Mouse (Mus musculus) frontal cortex, adult (tissue): Measurements from ENCODE around the gene Gm20388.

Source experiments
- ATAC-seq: cut with Nextera tagmentation; 2 replicates; pipeline ENCODE4 v1.9.2; 2017; ENCODE audit warnings: mild to moderate bottlenecking, moderate library complexity, mixed read lengths; ENCODE audit not compliant: low TSS enrichment

The Gm20388 gene

GRCm38 (mm10) chr8:122111745-122112144 is 2201.1 kb downstream of the Gm20388 start:
- no peak for ATAC-seq

GRCm38 (mm10) chr8:122112264-122112965 is 2201.8 kb downstream of the Gm20388 start:
- ATAC-seq: no peak

DNA sequence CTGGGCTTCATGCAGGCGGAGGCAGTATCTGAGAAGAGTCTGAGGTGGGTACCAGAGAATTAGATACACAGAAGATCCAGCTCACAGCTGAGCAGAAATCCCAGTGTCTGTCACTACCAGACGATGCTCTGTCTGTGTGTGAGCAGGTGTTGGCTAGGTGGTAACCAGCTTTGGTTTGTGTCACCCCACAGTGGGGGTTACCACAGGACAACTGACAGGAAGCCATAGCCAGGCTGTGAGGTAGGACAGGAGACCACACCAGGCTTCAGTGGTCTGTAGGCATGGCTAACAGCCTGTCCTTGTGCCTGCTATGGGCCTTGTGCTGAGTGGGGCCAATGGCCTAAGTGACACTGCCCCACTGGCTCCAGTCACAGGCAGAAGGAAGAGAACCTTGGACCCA is 2204.2 kb downstream of the Gm20388 start:
- no peak for ATAC-seq

- peak; percentile 76 for ATAC-seq
Observed at GRCm38 (mm10) chr8:122116716-122117357, 2206.2 kb downstream of the Gm20388 start.

DNA sequence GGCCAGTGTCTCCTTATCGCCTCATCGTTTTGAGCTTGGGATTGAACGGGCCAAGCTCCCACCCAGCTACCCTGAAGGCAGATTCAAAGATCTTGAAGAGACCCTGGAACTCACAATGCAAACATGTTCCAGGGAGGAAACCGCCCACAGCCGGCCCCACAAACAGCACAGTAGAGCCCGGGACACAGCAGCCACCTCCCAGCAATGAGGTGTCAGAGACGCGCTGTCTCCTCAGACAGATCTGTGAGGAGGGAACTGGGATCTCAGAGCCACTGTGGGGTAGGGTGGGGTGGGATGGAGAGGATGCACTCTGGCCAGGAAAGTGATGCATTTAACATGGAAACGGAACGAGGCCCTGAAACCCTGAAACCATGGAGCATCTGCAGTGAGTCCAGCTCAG is 2207.5 kb downstream of the Gm20388 start:
- no peak for ATAC-seq

DNA sequence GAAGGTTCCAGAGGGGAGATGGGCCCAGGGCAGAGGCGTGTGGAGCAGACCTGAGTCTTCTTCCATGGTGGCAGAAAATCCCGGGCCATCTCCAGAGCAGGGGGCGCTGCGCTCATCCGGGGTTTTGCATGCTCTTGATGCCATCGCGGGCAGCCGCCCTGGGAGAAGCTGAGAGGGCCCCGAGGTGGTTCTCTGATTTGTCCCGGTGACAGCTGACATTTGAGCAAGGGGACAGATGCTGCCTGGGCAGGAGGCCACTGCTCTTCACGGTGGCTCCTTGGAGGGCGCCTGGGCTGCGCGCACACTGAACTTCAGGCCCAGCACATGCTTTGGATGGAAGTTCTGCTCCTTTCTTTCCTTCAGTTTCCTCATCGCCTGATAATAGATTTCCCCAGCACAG is 2207.9 kb downstream of the Gm20388 start:
- ATAC-seq: no peak

GRCm38 (mm10) chr8:122124326-122124725 is 2213.7 kb downstream of the Gm20388 start:
- ATAC-seq: no peak

DNA sequence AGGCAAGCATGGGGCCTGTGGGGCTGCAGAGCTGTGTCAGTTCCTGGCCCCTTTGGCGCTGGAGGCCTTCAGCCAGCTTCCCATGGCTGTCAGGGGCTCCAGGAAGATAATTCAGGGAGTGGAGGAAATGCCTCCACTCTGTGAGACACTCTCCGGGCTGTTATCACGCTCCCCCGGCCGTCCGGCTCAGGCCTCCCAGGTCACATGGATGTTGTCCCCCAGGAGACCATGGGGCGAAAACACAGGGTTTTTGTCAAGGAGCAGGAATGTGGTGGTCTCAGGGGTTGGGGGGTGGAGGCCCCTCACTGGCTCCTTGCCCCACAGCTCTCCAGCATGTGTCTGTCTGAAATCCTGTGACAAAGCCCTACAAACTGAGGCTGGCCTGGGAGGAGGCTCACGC is 2216.0 kb downstream of the Gm20388 start:
- ATAC-seq: no peak

DNA sequence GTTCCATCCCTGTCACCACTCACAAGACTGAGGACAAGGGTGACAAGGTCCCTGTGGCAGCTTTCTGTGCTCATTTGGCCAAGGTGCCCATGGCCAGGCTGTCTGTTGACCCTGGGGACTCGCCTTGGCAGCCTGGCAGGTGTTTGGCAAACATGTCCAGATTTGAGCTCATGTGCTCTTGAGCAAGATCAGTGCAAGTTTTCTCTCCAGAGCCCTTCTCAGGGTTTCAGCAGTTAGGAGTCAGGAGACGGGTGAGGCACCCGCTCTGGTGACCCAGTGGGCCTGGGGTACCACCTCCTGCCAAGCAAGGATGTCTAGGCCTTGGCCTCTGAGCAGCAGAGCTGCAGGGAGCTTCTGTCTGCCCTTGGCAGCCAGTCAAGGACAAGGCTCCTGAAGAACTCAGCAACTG is 2223.5 kb downstream of the Gm20388 start:
- no peak for ATAC-seq

DNA sequence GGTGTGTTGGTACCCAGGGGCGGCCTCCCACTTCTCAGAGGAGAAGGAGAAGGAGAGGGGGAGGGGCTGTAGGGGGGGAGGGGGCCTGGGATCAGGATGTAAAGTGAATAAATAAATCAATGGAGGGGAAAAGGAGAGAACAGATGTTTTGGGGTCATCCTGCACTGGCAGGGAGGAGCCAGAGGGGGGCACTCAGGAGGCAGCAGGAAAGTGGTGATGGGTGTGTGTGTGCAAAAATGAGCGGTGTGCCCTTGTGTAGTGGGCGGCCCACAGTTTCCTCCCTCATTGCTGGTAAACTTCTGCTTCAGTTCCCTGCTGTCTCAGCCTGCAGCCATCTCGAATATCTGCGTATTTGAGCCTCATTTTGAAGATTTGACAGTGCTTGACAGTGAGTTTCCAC is 2224.9 kb downstream of the Gm20388 start:
- peak; percentile 66; the same call in 1 of the 2 replicates for ATAC-seq

GRCm38 (mm10) chr8:122139784-122140183 is 2229.1 kb downstream of the Gm20388 start:
- ATAC-seq: no peak

DNA sequence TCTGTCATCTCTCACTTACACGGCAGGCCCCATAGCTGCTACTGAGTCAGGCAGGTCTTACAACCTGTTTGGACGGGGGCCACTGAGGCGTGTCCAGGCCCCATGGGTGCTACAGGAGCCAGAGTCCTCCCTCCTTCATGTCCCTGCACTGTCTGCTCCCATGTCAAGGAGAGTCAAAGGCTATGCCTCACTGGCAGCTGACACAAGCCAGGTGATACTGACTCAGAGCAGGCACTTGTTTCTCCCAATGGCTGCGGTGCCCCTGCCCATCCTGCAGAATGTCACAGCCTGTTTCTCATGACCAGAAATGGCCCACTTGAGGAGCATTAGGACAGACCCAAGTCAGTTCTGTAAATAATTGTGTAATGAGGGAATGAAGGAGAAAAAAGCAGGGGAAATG is 2229.8 kb downstream of the Gm20388 start:
- ATAC-seq: no peak

DNA sequence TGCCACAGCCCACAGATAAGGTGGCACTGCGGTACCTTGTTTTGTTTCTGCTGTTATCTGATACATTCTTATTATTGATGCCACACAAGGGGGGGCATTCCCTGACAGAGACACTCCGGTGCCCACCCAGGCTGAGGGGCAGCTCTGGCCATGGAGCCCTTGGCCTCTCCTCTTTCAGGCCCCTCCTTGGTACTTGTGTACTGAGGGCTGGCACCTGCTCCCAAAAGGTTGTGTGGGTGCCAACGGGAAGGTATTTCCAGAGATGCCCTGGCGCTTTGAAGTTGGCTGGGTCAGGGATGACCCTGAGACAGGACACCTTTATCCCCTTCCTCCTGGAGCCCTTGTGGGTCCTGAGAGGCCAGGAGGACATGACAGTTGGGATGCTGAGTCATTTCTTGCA is 2231.8 kb downstream of the Gm20388 start:
- no peak for ATAC-seq

DNA sequence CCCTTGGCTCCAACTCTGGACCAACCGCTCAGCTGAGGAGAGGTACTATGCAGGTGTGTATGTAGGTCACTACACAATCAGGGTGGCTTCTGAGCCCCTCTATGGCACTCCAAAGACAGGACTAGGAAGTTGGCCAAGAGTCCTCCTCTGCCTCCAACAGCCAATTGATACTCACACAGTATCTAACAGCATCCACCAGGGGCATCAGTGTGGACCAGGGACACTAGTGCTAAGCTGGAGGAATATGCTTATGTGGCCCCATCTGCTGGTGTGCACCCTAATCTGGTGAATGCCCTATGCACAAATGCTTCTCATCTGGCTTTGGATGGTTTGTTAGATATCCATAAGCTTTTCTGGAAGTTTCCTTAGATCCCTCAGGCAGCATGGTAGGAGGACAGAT is 2232.6 kb downstream of the Gm20388 start:
- 0 out of 2 replicates have a peak, but pooled peaks have one; percentile 55 for ATAC-seq

DNA sequence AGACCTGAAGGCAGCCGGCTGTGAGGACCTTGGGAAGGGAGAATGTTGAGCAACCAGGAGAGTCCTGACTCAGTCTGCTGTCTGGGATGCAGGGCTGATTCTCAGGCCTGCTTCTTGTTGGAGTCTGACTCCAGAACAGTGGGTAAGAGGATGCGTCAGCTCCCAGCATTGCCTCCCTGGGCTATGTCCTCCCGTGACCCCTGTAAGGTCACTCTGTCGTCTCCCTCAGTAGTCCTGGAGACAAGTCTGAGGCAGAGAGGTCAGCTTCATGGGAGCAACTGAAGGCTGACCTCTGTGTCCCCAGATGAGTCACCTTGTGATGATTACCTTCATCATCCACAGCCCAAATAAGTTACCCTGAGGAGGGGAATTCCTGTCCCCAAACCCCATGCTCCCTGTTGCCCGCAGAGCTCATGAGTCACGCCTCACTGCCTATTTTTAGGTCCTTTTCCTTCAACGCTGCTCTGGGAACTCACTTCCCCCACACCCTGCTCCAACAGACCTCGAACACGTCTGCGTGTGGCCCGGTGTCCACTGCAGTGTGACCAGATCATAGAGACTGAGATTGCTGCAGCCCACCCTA is 2234.2 kb downstream of the Gm20388 start:
- 0 out of 2 replicates have a peak, but pooled peaks have one; percentile 53 for ATAC-seq

GRCm38 (mm10) chr8:122149045-122149444 is 2238.4 kb downstream of the Gm20388 start:
- no peak for ATAC-seq

- ATAC-seq: no peak
Observed at GRCm38 (mm10) chr8:122149606-122150005, 2239.0 kb downstream of the Gm20388 start.

- no peak for ATAC-seq
Observed at GRCm38 (mm10) chr8:122151541-122151940, 2240.9 kb downstream of the Gm20388 start.

- ATAC-seq: no peak
Observed at GRCm38 (mm10) chr8:122155082-122155643, 2244.5 kb downstream of the Gm20388 start.

GRCm38 (mm10) chr8:122155964-122156363 is 2245.3 kb downstream of the Gm20388 start:
- no peak for ATAC-seq

- ATAC-seq: no peak
Observed at GRCm38 (mm10) chr8:122157689-122158088, 2247.0 kb downstream of the Gm20388 start.

DNA sequence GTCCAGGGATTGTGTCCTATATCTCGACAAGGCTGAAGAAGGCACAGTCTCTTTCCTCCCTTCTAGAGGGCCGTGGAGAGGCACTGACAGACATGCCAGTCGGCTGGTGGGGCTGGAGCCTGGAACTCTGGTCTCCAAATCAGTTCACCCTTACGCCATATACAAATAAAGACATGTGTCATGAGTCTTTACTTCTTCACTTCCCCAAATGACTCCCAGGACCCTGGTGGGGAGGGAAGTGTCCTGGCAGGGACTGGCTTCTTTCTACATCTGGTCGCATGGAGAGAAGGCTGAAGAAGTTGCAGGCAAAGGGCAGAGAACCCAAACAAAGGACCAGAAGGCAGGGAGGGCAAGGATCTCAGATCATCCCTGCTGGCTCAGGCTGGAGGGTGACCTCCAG is 2249.5 kb downstream of the Gm20388 start:
- ATAC-seq: no peak

GRCm38 (mm10) chr8:122162992-122163391 is 2252.4 kb downstream of the Gm20388 start:
- ATAC-seq: peak; percentile 64
